Mouse (Mus musculus) embryonic stem cell, embryonic (primary cell): ENCODE results near the gene Gm49776.

Source experiments
- CTCF ChIA-PET, 4 experiments: fragments of 300-600 bp in 2 of 4; fragments of 350-600 bp in 2 of 4; sonication (Branson Sonifier 250); formaldehyde crosslinking; loops; one replicate each; lab custom pipeline; 2022; ENCODE audit warnings: inconsistent platforms in 2 of 4; lab: Charles Lee
- POLR2A ChIA-PET, 4 experiments: fragments of 300-600 bp in 2 of 4; fragments of 350-600 bp in 2 of 4; sonication (Branson Sonifier 250); formaldehyde crosslinking; loops; one replicate each; lab custom pipeline; 2022; ENCODE audit warnings: antibody characterized with exemption in 4 of 4, inconsistent platforms in 1 of 4; lab: Charles Lee

Gm49776 gene

GRCm38 (mm10) chr16:18200062-18200461 lies 58.1 kb downstream of the Gm49776 start:
- CTCF ChIA-PET = interaction anchor here (0.7 to 12.7 kb wide), 6 partner anchors 10 to 28 kb away, joined by 3 to 78 read pairs (median 4); no protein-coding TSS in a partner anchor
- POLR2A ChIA-PET = interaction anchor here in 2 of 4 experiments (0.5 to 1.0 kb wide), 3 partner anchors 35 to 134 kb away, joined by 3 to 4 read pairs (median 3); no protein-coding TSS in a partner anchor

DNA sequence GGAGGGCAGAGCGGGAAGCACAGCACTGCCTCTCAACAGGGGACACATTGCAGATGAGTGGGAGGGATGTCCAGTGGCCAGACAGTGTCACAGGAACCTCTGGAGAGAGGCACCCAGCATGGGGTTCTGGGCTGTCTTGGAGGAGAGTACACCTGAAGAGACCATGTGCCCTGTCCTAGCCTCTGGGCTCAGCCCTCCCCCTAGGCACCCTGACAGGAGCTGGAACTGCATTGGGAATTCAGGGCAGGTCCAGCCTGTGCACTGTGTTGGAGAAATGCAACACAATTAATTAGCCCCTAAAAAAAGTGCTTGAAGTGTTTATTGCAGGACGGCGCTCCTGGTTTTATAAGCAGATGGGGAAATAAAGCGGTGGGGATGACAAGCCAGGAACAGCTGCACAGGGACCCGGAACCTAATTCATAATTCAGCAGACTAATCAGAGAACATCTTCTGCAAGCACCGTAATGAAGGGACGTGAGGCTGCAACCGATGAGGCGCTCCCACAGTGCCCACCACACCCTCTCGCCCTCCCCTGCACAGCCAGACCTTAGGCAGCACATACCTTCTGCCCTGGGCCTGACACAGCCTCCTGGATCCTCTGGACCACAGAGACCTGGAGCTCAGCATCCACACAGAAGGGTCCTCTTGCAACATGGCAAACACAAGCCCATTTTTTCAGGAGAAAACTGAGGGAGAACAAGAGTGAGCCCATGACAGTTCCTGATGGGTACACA lies 59.6 kb downstream of the Gm49776 start:
- ChIA-PET POLR2A (no interaction called here), CTCF (interaction anchor here in 2 of 4 experiments (1.3 to 12.7 kb wide), 4 partner anchors 13 to 350 kb away, joined by 3 to 78 read pairs (median 40); no protein-coding TSS in a partner anchor)

GRCm38 (mm10) chr16:18197881-18198280 lies 60.2 kb downstream of the Gm49776 start:
- POLR2A ChIA-PET = interaction anchor here in 2 of 4 experiments (0.7 kb wide), 2 partner anchors 13 to 47 kb away, joined by 3 read pairs; no protein-coding TSS in a partner anchor
- CTCF ChIA-PET = interaction anchor here in 3 of 4 experiments (0.6 to 12.7 kb wide), 5 partner anchors 13 to 221 kb away, joined by 3 to 78 read pairs (median 9); no protein-coding TSS in a partner anchor

GRCm38 (mm10) chr16:18195561-18195960 lies 62.6 kb downstream of the Gm49776 start:
- CTCF ChIA-PET = interaction anchor here in 3 of 4 experiments (0.7 to 12.7 kb wide), 7 partner anchors 16 to 248 kb away, joined by 3 to 78 read pairs (median 10); no protein-coding TSS in a partner anchor

More at GRCm38 (mm10) chr16:18195561-18195960, 62.6 kb downstream of the Gm49776 start:
- POLR2A ChIA-PET = interaction anchor here in 2 of 4 experiments (0.9 to 2.2 kb wide), 9 partner anchors 8 to 304 kb away, joined by 3 to 13 read pairs (median 5); partner anchors contain the start of gene Gm20518 (in 1 of the 2)
